Mouse (Mus musculus) common myeloid progenitor, adult 5-6 weeks (primary cell): ENCODE data around the gene Arpp21. TPM values are rescaled to one million over a fixed set of nuclear protein-coding genes. Genes with fewer than 3 reads are reported as not detected.
"Not testable (repeated sequence)": the region's sequence is repeated elsewhere in the genome, so short reads cannot be mapped to it uniquely, and the experiment has no call there.

ENCODE experiments used
- ATAC-seq: replicated peaks from 2 replicates; pipeline ENCODE4 v1.8.0; 2016; ENCODE audit warnings: low read depth, mild to moderate bottlenecking, moderate TSS enrichment, inconsistent platforms; ENCODE audit not compliant: poor library complexity, severe bottlenecking
- total RNA-seq: library from RNA; stranded (forward); fragments of 200-1000, 187-1606 nt; gene quantifications from 2 replicates; pipeline ENCODE4 v1.2.3, GENCODE M21; 2017

Arpp21 gene
- total RNA-seq, 1 experiment from 2014 or later = 3.7 TPM

- ATAC-seq = no peak
Observed at GRCm38 (mm10) chr9:112047903-112048467, 187.8 kb downstream of the Arpp21 start.

DNA sequence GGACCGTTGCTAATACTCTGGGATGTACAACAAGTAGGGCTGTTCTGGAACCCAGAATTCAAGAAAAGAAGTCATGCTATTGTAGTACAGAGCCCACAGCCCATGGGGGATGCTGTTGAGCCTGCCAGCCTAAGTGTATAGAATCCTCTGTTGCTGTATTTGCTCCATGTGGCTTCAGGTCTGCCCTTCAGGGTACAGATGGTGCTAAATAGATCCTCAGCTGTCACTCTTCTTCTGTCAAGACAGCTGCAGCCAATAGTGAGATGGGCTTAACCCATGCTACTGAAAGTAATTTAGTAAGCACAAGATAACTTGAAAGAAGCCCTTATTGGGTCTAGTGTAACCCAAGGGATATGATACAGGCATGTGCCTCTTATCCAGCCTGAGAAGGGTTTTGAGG is 195.2 kb downstream of the Arpp21 start:
- ATAC-seq = no peak

DNA sequence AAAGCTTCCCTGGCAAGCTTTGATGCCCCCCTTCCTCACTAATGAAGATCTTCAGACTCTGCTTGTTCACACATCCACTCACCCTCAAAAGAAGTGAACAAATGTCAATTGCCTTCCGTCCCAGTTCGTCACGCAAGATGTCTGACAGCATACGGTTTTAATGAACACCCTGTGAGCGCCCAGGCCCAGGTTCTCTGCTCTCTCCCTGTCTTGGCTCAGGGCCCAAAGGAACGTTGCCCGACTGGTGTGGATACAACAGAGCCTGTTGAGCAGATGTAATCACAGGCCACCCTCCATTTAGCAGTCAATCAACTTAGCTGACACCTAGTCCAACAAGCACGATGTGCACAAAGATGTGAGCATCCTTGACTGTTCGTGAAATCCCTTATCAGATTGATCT is 198.0 kb downstream of the Arpp21 start:
- ATAC-seq = no peak

GRCm38 (mm10) chr9:112033840-112034239 is 201.9 kb downstream of the Arpp21 start:
- not testable (repeated sequence) for ATAC-seq

- ATAC-seq = no peak
Observed at GRCm38 (mm10) chr9:112032169-112032568, 203.6 kb downstream of the Arpp21 start.

DNA sequence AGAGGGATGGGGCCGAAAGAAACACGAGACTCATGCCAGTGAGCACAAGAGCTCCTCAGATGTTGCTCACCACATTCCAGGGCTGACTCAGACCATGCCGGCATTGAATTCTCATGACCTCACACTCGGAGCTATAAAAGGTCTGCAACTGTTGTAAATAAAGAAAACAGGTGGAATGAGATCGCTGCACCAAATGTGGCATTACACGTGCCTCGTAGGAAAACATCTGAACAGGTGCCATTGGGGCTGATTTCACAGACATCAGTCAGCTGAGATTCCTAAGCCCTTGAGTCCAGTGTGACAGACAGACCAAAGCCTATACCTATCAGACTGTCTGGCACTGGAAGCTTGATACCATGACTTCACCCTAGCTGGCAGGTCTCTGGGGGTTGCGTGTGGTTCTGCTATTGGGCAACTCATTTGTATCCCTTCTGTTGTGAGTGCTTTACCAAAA is 212.1 kb downstream of the Arpp21 start:
- no peak for ATAC-seq

GRCm38 (mm10) chr9:112023111-112023510 is 212.6 kb downstream of the Arpp21 start:
- no peak for ATAC-seq
